Mouse (Mus musculus): Measurements from ENCODE around the gene Akap2. TPM values are rescaled to one million over a fixed set of nuclear protein-coding genes. Genes with fewer than 3 reads are reported as not detected.

Akap2 gene
- total and polyA plus RNA-seq, 2 experiments from 2014 or later = 11.5 to 37.7 TPM

- TF ChIP-seq CTCF (IDR thresholded peaks at IDR 0.05; ENCODE audit: low read depth) = no peak
- Histone ChIP-seq H3K4me3 (ENCODE audit: low read length) (no peak overlapping the region), H3K9ac (replicated peaks; ENCODE audit: low read length) (no peak overlapping the region), H3K9me3 (ENCODE audit: low read length) (no peaks in the 10 kb centered on the region), H3K27ac (no peak overlapping the region), H3K27me3 (ENCODE audit: insufficient read depth, low read length) (no peaks in the 10 kb centered on the region), H3K36me3 (ENCODE audit: insufficient read depth, low read length) (no peaks in the 10 kb centered on the region), H3K4me2 (ENCODE audit: low read depth, low read length) (no peak overlapping the region), H3K4me1 (ENCODE audit: insufficient read depth, low read length) (no peaks in the 10 kb centered on the region)
- no peak for ATAC-seq
- no peak for DNase-seq (ENCODE audit: low spot score)
- 83% methylated on average over 6 of the region's 6 CpGs for WGBS
Measured at GRCm38 (mm10) chr4:57908860-57909259, 191.4 kb downstream of the Akap2 start.

GRCm38 (mm10) chr4:57913021-57913420, 195.6 kb downstream of the Akap2 start:
- ATAC-seq (no peak), DNase-seq (ENCODE audit: low spot score) (no peak)
- H3K36me3 ChIP-seq (ENCODE audit: insufficient read depth, low read length) = no peaks in the 10 kb centered on the region
- H3K27me3 ChIP-seq (ENCODE audit: insufficient read depth, low read length) = no peaks in the 10 kb centered on the region
- no peaks in the 10 kb centered on the region for H3K9me3 ChIP-seq (ENCODE audit: low read length)
- no peaks in the 10 kb centered on the region for H3K4me1 ChIP-seq (ENCODE audit: insufficient read depth, low read length)
- no peak overlapping the region for H3K9ac ChIP-seq (replicated peaks; ENCODE audit: low read length)
- no peak for TF ChIP-seq CTCF (IDR thresholded peaks at IDR 0.05; ENCODE audit: low read depth)
- no peak overlapping the region for H3K27ac ChIP-seq
- H3K4me2 ChIP-seq (ENCODE audit: low read depth, low read length) = no peak overlapping the region
- H3K4me3 ChIP-seq (ENCODE audit: low read length) = no peak overlapping the region

- Histone ChIP-seq H3K4me2 (ENCODE audit: low read depth, low read length) (no peak overlapping the region), H3K4me3 (ENCODE audit: low read length) (no peak overlapping the region), H3K36me3 (ENCODE audit: insufficient read depth, low read length) (no peaks in the 10 kb centered on the region), H3K27ac (peak overlapping the region; percentile 37; the same call in 1 of the 2 replicates), H3K4me1 (ENCODE audit: insufficient read depth, low read length) (no peaks in the 10 kb centered on the region), H3K27me3 (ENCODE audit: insufficient read depth, low read length) (no peaks in the 10 kb centered on the region), H3K9ac (replicated peaks; ENCODE audit: low read length) (no peak overlapping the region), H3K9me3 (ENCODE audit: low read length) (no peaks in the 10 kb centered on the region)
- WGBS = 61% methylated on average over 10 of the region's 10 CpGs
- TF ChIP-seq CTCF (IDR thresholded peaks at IDR 0.05; ENCODE audit: low read depth) = peak; percentile 32
- ATAC-seq = peak; percentile 52
- DNase-seq (ENCODE audit: low spot score) = peak; percentile 18
Measured at GRCm38 (mm10) chr4:57914193-57915190, 197.0 kb downstream of the Akap2 start.

GRCm38 (mm10) chr4:57915216-57915965, 197.9 kb downstream of the Akap2 start:
- ATAC-seq (peak; percentile 67), DNase-seq (ENCODE audit: low spot score) (peak; percentile 65)
- Histone ChIP-seq H3K9ac (replicated peaks; ENCODE audit: low read length) (no peak overlapping the region), H3K36me3 (ENCODE audit: insufficient read depth, low read length) (no peaks in the 10 kb centered on the region), H3K4me1 (ENCODE audit: insufficient read depth, low read length) (no peaks in the 10 kb centered on the region), H3K4me2 (ENCODE audit: low read depth, low read length) (peak overlapping the region; percentile 30), H3K27ac (peak overlapping the region; percentile 37), H3K4me3 (ENCODE audit: low read length) (no peak overlapping the region), H3K27me3 (ENCODE audit: insufficient read depth, low read length) (no peaks in the 10 kb centered on the region), H3K9me3 (ENCODE audit: low read length) (no peaks in the 10 kb centered on the region)
- TF ChIP-seq CTCF (IDR thresholded peaks at IDR 0.05; ENCODE audit: low read depth) = no peak
- 33% methylated on average over 17 of the region's 17 CpGs for WGBS

- Histone ChIP-seq H3K4me2 (ENCODE audit: low read depth, low read length) (peak within 1 kb of the TSS; percentile 30), H3K4me1 (ENCODE audit: insufficient read depth, low read length) (no peaks in the 10 kb centered on the region), H3K9ac (replicated peaks; ENCODE audit: low read length) (no peak within 1 kb of the TSS), H3K27me3 (ENCODE audit: insufficient read depth, low read length) (no peaks in the 10 kb centered on the region), H3K4me3 (ENCODE audit: low read length) (no peak within 1 kb of the TSS), H3K9me3 (ENCODE audit: low read length) (no peaks in the 10 kb centered on the region), H3K27ac (peak within 1 kb of the TSS; percentile 37), H3K36me3 (ENCODE audit: insufficient read depth, low read length) (no peaks in the 10 kb centered on the region)
- WGBS = 24% methylated on average over 9 of the region's 9 CpGs
- ATAC-seq (no peak), DNase-seq (ENCODE audit: low spot score) (peak; percentile 20)
- no peak for TF ChIP-seq CTCF (IDR thresholded peaks at IDR 0.05; ENCODE audit: low read depth)
Measured at GRCm38 (mm10) chr4:57916201-57916661, 198.8 kb downstream of the Akap2 start, which contains the start of gene D630039A03Rik. D630039A03Rik (minus strand) TSS chr4:57916297.

- no peak for TF ChIP-seq CTCF (IDR thresholded peaks at IDR 0.05; ENCODE audit: low read depth)
- ATAC-seq = no peak
- 76% methylated on average over 4 of the region's 4 CpGs for WGBS
- H3K27ac ChIP-seq = no peak overlapping the region
- H3K4me2 ChIP-seq (ENCODE audit: low read depth, low read length) = no peak overlapping the region
- H3K36me3 ChIP-seq (ENCODE audit: insufficient read depth, low read length) = no peaks in the 10 kb centered on the region
- H3K9me3 ChIP-seq (ENCODE audit: low read length) = no peaks in the 10 kb centered on the region
- H3K4me1 ChIP-seq (ENCODE audit: insufficient read depth, low read length) = no peaks in the 10 kb centered on the region
- H3K9ac ChIP-seq (replicated peaks; ENCODE audit: low read length) = no peak overlapping the region
- H3K4me3 ChIP-seq (ENCODE audit: low read length) = no peak overlapping the region
- H3K27me3 ChIP-seq (ENCODE audit: insufficient read depth, low read length) = no peaks in the 10 kb centered on the region
- no peak for DNase-seq (ENCODE audit: low spot score)
Measured at GRCm38 (mm10) chr4:57916711-57917110, 199.3 kb downstream of the Akap2 start.

All from hindbrain, postnatal 0 days (tissue).